Mouse (Mus musculus): ENCODE measurements at regions not wholly inside any gene's neighbourhood (a gene's known extent, or its start where the extent isn't known, plus 50 kb on each side); places are given as distances from the start of the nearest gene placed in this dataset.

- no peak for DNase-seq (ENCODE audit: low spot score in 2 of 2)
Observed at GRCm38 (mm10) chr11:82588744-82589143, 175.4 kb downstream of the Cct6b start.

GRCm38 (mm10) chr11:82579841-82580415, 184.2 kb downstream of the Cct6b start:
- no peak for DNase-seq (ENCODE audit: low spot score in 2 of 2)

GRCm38 (mm10) chr11:82576019-82576418, 187.3 kb downstream of the Tmem132e start:
- no peak for DNase-seq (ENCODE audit: low spot score in 2 of 2)

GRCm38 (mm10) chr11:82573126-82573525, 184.4 kb downstream of the Tmem132e start:
- DNase-seq (ENCODE audit: low spot score in 2 of 2): no peak

DNA sequence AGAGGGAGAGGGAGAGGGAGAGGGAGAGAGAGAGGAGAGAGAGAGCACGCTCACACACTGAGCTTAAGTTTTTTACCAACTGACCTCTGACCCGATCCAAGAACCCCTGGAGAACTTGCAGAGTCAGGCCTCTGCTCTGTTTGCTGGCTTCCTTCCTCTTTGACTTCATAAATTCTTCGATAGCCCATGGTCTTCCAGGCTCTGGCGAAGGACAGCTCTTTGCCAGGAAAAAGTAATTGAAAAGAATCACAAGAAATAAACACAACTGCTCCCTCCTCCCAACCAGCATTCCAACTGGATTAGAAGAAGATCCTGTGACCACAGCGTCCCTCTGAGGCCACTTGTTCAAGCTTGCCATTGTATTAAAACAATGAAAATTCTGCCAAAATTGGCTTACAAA, 182.8 kb downstream of the Tmem132e start:
- DNase-seq (ENCODE audit: low spot score in 2 of 2): no peak

DNA sequence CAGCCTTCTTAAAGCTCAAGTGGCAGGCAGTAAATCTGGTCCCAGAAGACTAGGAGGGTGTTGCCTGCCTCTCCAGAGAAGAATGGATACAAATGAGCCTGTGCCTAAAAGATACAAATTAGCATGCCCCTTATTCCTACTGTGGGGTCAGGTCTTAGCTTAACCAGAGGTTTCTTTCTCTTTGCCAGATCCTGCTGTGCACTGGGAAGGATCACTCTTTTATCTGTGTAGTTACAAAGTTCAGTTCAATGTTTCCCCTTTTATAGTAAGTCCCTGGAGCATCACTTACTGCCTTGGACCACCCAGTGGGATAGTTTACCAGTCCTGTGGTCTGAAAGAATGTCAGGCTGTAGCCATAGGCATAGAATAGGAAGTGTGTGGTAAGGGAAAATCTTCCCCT, 181.1 kb downstream of the Tmem132e start:
- DNase-seq (ENCODE audit: low spot score in 2 of 2): no peak

- DNase-seq (ENCODE audit: low spot score in 2 of 2): no peak
Observed at GRCm38 (mm10) chr11:82568219-82568676, 179.5 kb downstream of the Tmem132e start.

DNA sequence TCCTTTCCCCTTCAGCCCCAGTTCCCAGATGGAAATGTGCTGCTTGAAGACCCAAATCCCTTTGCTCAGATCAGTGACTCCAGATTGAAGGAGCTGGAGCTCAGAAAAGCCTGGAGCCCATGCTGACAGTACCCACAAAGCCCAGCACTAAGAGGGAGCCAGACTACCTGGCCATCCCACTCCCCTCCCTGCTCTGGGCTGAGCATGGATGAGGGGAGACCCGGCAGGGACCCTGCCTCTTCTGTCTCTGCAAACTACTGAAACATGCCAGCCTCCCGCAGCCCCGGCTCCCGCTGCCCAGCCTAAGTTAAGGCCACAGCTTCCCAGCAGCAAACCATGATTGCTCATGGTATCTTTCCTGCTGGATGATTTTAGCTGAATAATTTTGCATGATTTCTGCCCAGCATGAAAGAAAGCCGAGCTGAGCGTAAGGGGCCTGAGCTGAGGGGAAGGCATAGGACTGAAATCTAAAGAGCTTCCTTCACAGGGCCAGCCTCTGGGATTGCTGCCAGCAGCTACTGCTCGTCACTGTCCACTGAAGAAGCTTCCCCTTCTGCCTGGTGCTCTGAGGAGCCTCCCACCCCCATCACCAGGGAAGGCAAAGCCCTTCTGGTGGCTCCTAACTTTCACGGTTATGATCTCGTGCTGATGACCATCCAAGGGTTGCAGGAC, 178.4 kb downstream of the Tmem132e start:
- no peak for DNase-seq (ENCODE audit: low spot score in 2 of 2)

DNA sequence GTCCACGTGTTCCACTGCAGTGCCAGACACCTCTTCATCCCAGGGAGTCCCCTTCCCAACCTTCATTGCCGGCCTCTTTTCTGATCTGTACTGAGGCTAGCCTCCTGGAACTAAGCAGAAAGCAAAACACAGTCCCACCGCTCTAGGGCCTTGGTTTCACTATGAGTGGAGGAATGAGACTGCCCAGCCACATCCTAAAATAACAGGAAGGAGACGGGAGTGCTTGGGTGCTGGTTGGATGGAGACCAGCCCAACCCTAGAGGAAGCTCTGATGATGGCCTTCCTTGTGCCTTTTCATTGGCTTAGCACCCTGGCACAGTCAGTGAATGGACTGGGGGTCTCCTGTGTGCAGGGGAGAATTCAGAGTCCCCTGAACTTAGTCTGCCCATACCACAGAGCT, 177.4 kb downstream of the Tmem132e start:
- no peak for DNase-seq (ENCODE audit: low spot score in 2 of 2)

GRCm38 (mm10) chr11:82564181-82564580, 175.5 kb downstream of the Tmem132e start:
- no peak for DNase-seq (ENCODE audit: low spot score in 2 of 2)

- DNase-seq (ENCODE audit: low spot score in 2 of 2): no peak
Observed at GRCm38 (mm10) chr11:82542028-82542427, 153.3 kb downstream of the Tmem132e start.

DNA sequence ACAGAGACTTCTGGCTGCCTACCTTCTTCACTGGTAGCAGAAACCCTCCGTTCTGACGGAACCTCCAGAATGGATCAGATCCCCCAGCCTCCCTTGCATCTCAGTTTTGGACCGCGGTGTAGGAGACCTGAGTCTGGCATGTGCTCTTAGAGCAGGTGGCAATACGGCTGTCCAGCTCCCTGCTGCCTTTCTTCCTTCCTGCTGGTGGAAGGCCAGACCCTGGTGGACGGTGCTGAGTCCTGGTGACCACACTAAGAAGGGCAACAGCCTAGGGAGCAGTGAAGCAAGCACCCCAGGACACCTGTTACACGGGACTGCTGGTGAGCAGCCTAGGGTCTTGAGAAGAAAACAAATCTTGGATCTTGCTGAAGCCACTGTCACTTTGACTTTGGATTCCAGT, 152.7 kb downstream of the Tmem132e start:
- no peak for DNase-seq (ENCODE audit: low spot score in 2 of 2)

- no peak for DNase-seq (ENCODE audit: low spot score in 2 of 2)
Observed at GRCm38 (mm10) chr11:82537931-82538330, 149.2 kb downstream of the Tmem132e start.

DNA sequence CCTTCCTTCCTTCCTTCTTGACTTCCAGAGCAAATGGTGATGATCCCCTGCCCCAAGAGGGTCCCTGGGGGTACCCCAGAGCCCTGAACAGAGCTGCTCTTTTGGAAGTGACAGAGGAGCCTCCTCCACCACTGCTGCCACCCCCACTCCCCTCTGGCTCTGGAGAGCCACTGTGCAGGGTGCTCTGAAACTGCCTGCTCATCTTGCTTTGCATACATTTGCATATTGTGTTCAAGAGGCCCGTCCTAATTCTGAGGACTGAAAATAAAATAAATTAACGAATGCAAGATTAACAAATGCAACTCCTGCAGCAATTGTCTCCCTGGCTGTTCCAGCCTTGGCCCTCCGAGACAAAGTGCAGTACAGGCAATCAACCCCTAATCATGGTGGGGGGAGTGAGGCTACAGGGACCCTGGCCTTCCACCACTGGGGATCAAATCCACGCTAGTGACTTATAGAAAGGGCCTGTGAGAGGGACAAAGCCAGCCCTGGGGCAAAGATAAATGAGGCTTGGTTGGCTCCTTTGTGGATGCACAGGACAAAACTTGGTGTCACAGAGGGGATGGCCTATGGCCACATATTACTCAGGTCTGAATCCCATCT, 134.6 kb downstream of the Tmem132e start:
- no peak for DNase-seq (ENCODE audit: low spot score in 2 of 2)

- no peak for DNase-seq (ENCODE audit: low spot score in 2 of 2)
Observed at GRCm38 (mm10) chr11:82521383-82521782, 132.7 kb downstream of the Tmem132e start.

GRCm38 (mm10) chr11:82518691-82519090, 130.0 kb downstream of the Tmem132e start:
- no peak for DNase-seq (ENCODE audit: low spot score in 2 of 2)

DNA sequence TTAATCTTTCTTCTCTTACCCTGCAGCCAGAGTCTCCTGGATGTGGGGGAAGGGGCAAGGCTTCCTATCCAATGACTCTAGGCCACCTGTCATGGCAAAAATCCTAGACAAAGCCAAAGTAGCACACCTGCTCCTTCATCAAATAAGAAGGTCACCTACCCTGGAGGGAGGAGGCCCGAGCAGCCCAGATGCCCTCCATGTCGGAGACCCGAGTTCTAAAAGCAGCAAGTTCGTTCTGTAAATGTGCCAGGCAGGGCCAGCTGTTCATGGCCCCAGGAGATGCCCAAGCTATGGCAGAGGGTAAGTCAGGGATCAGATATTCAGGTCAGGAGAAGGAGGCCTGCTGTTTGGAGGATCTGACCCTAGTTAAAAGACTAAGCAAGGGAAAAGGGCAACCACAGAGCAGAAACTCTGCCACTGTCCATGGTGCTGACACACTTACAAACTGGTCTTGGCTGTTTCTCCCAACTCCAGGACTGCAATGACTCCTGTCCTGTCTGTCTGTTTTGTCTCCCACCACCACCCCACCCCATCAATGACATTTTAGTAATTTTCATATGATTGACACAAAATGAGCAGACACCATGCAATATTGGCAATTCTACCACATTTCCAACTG, 125.9 kb downstream of the Tmem132e start:
- DNase-seq (ENCODE audit: low spot score in 2 of 2): peak in 1 of 2 experiments; percentile 25

- no peak for DNase-seq (ENCODE audit: low spot score in 2 of 2)
Observed at GRCm38 (mm10) chr11:82508564-82508963, 119.9 kb downstream of the Tmem132e start.
